Mouse (Mus musculus): ENCODE data around the gene Klk14.

DNA sequence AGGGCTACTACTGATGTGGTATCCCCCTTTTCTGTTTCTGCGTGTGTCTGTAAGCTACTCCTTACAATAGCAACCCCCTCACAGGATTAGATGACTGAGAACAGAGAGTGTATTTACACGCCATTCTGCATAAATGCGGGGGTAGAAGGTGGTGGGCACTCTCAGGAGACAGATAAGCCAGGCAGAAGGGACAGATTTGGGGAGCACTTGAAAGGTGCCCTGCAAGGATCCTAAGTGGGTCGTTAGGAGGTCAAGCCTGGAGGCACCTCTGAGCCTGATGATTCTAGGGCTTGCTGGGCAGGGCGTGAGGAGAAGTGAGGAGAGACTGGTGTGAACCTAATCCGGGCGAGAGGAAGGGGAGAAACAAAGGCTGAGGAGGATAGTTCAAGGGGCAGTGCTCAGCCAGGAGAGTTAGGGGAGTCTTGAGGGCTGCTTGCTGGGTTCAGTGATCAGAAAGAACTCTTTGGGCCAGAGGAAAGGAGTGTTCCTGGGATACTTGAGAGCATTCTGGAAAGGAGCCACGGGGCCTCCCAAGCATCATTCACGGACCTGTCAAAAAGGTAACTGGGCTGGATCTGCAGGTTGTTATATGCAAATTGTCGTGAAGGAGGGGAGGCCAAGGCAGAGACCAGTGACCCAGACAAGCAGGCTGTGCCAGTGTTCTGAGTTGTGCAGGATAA lies 17.5 kb upstream of the Klk14 start:
- TF ChIP-seq CTCF (IDR thresholded peaks at IDR 0.05; ENCODE audit: extremely low read depth, insufficient read depth, low read length) (no peak), POLR2A (IDR thresholded peaks at IDR 0.05; ENCODE audit: extremely low read depth, insufficient read depth, low read length) (no peak)
